Mouse (Mus musculus) ES-E14 (cell line): ENCODE results near the gene Junb.

ENCODE experiments used
- CHD2 ChIP-seq: IDR thresholded peaks from 2 replicates; pipeline ENCODE4 v1.6.1; 2014; ENCODE audit warnings: mild to moderate bottlenecking, low read depth, low read length, inconsistent platforms
- HCFC1 ChIP-seq: IDR thresholded peaks from 2 replicates; pipeline ENCODE4 v1.6.1; 2012; ENCODE audit warnings: low read length, inconsistent platforms, borderline replicate concordance; ENCODE audit not compliant: insufficient read depth
- MAFK ChIP-seq: IDR thresholded peaks from 2 replicates; pipeline ENCODE4 v1.6.1; 2014; ENCODE audit warnings: mild to moderate bottlenecking, low read depth, low read length, inconsistent platforms; ENCODE audit not compliant: insufficient read depth
- ZC3H11A ChIP-seq: IDR thresholded peaks from 2 replicates; pipeline ENCODE4 v1.6.1; 2012; ENCODE audit warnings: low read depth, mild to moderate bottlenecking, inconsistent platforms, low read length, borderline replicate concordance
- ZNF384 ChIP-seq: IDR thresholded peaks from 2 replicates; pipeline ENCODE4 v1.6.1; 2012; ENCODE audit warnings: low read depth, low read length, inconsistent platforms

- TF ChIP-seq ZC3H11A (no peak), HCFC1 (no peak), MAFK (no peak), CHD2 (no peak), ZNF384 (no peak)
These were observed 4.0 kb upstream of the Junb start for GRCm38 (mm10) chr8:84982499-84983011.
